Comparison of ENCODE assay signal across 8 mouse cellular contexts in the genomic region with DNA sequence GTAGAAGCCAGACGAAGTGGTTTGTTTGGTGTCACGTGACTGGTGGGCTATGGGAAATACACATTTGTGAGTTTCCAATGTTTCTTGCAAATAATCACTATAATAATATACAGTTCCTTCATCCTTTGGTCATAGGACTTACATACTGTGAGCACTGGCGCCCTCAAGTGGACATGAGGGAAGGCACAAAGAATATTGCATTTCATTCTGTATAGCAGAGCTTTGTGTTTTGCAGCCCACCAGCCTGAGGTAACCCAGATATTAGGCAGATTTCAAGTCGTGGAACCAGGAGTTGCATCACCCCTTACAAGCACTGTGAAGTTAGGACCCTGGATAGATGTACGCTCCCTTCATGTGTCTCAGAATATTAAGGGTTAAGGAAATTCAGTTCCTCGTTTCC. TPM values are rescaled to one million over a fixed set of nuclear protein-coding genes. Genes with fewer than 3 reads are reported as not detected.
DNase-seq lines count a peak whose midpoint lies in the region; ATAC-seq lines count a peak whose summit lies in the region.

No protein-coding gene starts in this region.

- peak; percentile 13 for DNase-seq in cerebellum, adult 11 months
- DNase-seq in R1 (ENCODE audit: low read depth, low spot score), result peak; percentile 70
- peak; percentile 54 for DNase-seq in embryo, embryonic 9.5 days (ENCODE audit: extremely low spot score)
- peak; percentile 86 for DNase-seq in hindbrain, embryonic 11.5 days (ENCODE audit: low spot score)
- DNase-seq in layer of hippocampus, postnatal 14 days (ENCODE audit: low spot score in 2 of 2), result peak; percentile 50 to 79
- peak; percentile 83 for DNase-seq in mesoderm, embryonic 11.5 days (ENCODE audit: low read depth, low spot score)
- peak; percentile 37 for DNase-seq in splenic B cell, adult 2 months (ENCODE audit: low read depth, low spot score)

- no peaks in the 10 kb centered on the region for H3K27me3 ChIP-seq in hindbrain, embryonic 11.5 days (ENCODE audit: control insufficient read depth, insufficient read depth, low read length)
- H3K27me3 ChIP-seq in splenic B cell, adult 2 months (ENCODE audit: control insufficient read depth, insufficient read depth, low read length, poor library complexity, severe bottlenecking), result no peaks in the 10 kb centered on the region

- no peak overlapping the region for H3K9ac ChIP-seq in hindbrain, embryonic 11.5 days (ENCODE audit: low read depth, low read length)

- no peak overlapping the region for H3K4me3 ChIP-seq in hindbrain, embryonic 11.5 days (ENCODE audit: low read depth, low read length)

- H3K9me3 ChIP-seq in hindbrain, embryonic 11.5 days (ENCODE audit: control insufficient read depth, low read length), result no peaks in the 10 kb centered on the region

- no peak overlapping the region for H3K27ac ChIP-seq in hindbrain, embryonic 11.5 days (ENCODE audit: low read depth, low read length)

- no peak overlapping the region for H3K4me2 ChIP-seq in hindbrain, embryonic 11.5 days (replicated peaks; ENCODE audit: low read depth, low read length)

- WGBS in hindbrain, embryonic 11.5 days, result 29% methylated on average over 6 of the region's 6 CpGs

- H3K4me1 ChIP-seq in hindbrain, embryonic 11.5 days (replicated peaks; ENCODE audit: control insufficient read depth, insufficient read depth, low read length), result no peaks in the 10 kb centered on the region

- ATAC-seq in cerebellum, adult (ENCODE audit: insufficient number of reproducible peaks, low FRiP score, low TSS enrichment), result no peak
- peak; percentile 67 for ATAC-seq in hindbrain, embryonic 11.5 days (ENCODE audit: low FRiP score)

- no peaks in the 10 kb centered on the region for H3K36me3 ChIP-seq in hindbrain, embryonic 11.5 days (ENCODE audit: control insufficient read depth, insufficient read depth, low read length)
- no peaks in the 10 kb centered on the region for H3K36me3 ChIP-seq in splenic B cell, adult 2 months (ENCODE audit: control insufficient read depth, insufficient read depth, low read length, poor library complexity, severe bottlenecking)

RNA-seq across cellular contexts. Expression of gene Shroom3, which starts 42.7 kb away (rescaled TPM):
- polyA plus RNA-seq in hindbrain, embryonic 11.5 days (2014; fragmentation: Nextera tagmentation; extraction: Ambion mirVana), result 4.8 and 6.6 TPM in 2 replicates
- 1 to 10 TPM; 2.8 to 3.0 TPM for total RNA-seq in layer of hippocampus, postnatal 14 days (2021)

RNA-seq across cellular contexts. Expression of gene Ccdc158, which starts 50.9 kb away (rescaled TPM):
- 0.89 and 1.1 TPM in 2 replicates for polyA plus RNA-seq in hindbrain, embryonic 11.5 days (2014; fragmentation: Nextera tagmentation; extraction: Ambion mirVana)
- under 1 TPM; 0.33 to 0.88 TPM for total RNA-seq in layer of hippocampus, postnatal 14 days (2021)

Comparison
In these comparisons a context has a peak if more than half of its experiments do, and no peak if none do; other contexts are left out.
1. DNase-seq: peak in every context shown above with its lines; median percentile 86 in hindbrain, embryonic 11.5 days; 83 in mesoderm, embryonic 11.5 days; 70 in R1; 64 in layer of hippocampus, postnatal 14 days; 54 in embryo, embryonic 9.5 days; 37 in splenic B cell, adult 2 months; 13 in cerebellum, adult 11 months.